Mouse (Mus musculus): ENCODE results near the gene Poc1b. TPM values are rescaled to one million over a fixed set of nuclear protein-coding genes. Genes with fewer than 3 reads are reported as not detected.

The Poc1b gene
- 4.0 TPM for polyA plus RNA-seq (2014; fragmentation: Illumina TruSeq; extraction: RNeasy Lipid Tissue Mini Kit (QIAGEN cat#74804); ENCODE audit: low read depth, low replicate concordance)

GRCm38 (mm10) chr10:99106703-99107631 lies at the start of gene Poc1b:
Poc1b (plus strand) TSS chr10:99107036.

GRCm38 (mm10) chr10:99107964-99108363 lies 1.1 kb downstream of the Poc1b start, which contains the start of gene Galnt4:
Galnt4 (plus strand) TSS chr10:99108159.

GRCm38 (mm10) chr10:99126225-99126624 lies 19.4 kb downstream of the Poc1b start, which contains the start of gene Phxr2:
Phxr2 (minus strand) TSS chr10:99126325.

Other genes starting within 250 kb of the Poc1b start
- 19.7 TPM for gene Atp2b1, start 192.6 kb upstream of the Poc1b start, polyA plus RNA-seq (2014; fragmentation: Illumina TruSeq; extraction: RNeasy Lipid Tissue Mini Kit (QIAGEN cat#74804); ENCODE audit: low read depth, low replicate concordance)
- 10.9 TPM for gene Galnt4, start 1.1 kb downstream of the Poc1b start, polyA plus RNA-seq (2014; fragmentation: Illumina TruSeq; extraction: RNeasy Lipid Tissue Mini Kit (QIAGEN cat#74804); ENCODE audit: low read depth, low replicate concordance)
- gene Phxr2, start 19.3 kb downstream of the Poc1b start, polyA plus RNA-seq (2014; fragmentation: Illumina TruSeq; extraction: RNeasy Lipid Tissue Mini Kit (QIAGEN cat#74804); ENCODE audit: low read depth, low replicate concordance): not detected
- 125 TPM for gene Dusp6, start 156.2 kb downstream of the Poc1b start, polyA plus RNA-seq (2014; fragmentation: Illumina TruSeq; extraction: RNeasy Lipid Tissue Mini Kit (QIAGEN cat#74804); ENCODE audit: low read depth, low replicate concordance)

All from liver, adult 10 weeks (tissue).